Mouse (Mus musculus) heart, adult 9 months (tissue): ENCODE measurements at regions not wholly inside any gene's neighbourhood (a gene's known extent, or its start where the extent isn't known, plus 50 kb on each side); places are given as distances from the start of the nearest gene placed in this dataset.

ENCODE experiments used
- DNase-seq, 2 experiments: peaks; one replicate each; pipeline ENCODE4 v3.0.0; 2022; ENCODE audit warnings: low spot score in 2 of 2

DNA sequence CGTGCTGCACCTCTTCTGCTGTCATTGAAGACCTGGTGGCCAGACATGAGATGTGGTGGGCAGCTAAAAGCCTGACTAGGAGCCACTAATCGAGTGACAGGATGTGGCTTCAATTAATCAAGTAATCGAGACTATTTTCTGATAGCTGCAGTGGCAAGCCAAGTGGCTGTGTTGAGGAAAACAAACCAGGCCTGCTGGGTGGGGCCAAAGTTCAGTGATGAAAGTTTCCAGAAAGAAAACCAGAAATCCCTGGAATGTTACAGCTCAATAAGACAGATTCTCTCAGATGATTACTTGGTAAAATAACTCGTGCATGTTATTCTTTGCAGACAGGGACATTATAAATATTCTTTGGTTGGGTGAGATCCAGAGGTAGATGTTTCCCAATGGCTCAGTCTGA is 564.4 kb upstream of the Tbl1xr1 start:
- DNase-seq, result no peak

DNA sequence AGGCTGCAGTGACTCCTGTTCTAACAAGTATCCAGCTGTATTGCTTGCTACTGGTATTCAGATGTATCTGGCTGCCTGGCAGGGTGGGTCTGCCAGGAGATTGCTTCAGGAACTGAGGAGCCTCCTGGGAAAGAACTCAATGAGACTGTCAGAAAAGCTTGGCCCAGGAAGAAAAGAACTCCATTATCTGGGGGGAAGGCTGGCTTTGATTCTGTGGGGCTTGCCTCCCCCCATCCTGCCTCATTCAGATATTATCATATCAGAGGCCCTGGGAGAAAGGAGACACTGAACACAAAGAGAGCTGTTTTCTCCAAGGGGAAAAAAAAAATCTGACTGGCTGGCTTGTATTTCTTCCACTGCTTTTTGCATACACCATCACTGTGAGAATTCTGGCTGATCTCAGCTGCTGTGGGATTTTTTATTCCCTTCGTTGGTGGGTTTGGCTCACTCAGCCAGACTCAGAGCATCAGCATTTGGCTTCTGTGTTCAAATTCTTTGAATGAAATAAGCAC is 552.0 kb upstream of the Tbl1xr1 start:
- DNase-seq, result peak; percentile 54 to 56

DNA sequence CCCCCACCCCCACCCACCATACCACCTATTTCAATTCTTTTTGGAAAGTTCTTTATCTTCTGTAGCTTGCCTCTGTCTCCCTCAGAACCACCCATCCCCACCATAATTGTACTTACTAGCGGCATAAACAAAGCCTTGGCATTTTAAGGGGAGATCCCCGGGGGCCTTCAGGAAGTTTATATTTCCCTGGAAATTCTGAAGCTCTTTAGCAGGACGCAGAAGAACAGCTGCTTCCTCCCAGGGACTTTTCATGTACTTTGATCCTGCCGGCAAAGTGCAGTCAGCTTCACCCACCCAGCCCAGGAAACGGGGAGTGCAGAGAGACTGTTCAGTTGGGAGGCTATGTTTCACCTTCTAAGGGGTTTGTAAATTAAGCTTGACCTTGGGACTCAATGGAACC is 545.6 kb upstream of the Tbl1xr1 start:
- DNase-seq, result peak; percentile 8 to 43

- DNase-seq, result no peak
These were observed 537.3 kb upstream of the Tbl1xr1 start for GRCm38 (mm10) chr3:21539138-21539537.

- DNase-seq, result no peak
These were observed 532.0 kb upstream of the Tbl1xr1 start for GRCm38 (mm10) chr3:21544456-21544855.

DNA sequence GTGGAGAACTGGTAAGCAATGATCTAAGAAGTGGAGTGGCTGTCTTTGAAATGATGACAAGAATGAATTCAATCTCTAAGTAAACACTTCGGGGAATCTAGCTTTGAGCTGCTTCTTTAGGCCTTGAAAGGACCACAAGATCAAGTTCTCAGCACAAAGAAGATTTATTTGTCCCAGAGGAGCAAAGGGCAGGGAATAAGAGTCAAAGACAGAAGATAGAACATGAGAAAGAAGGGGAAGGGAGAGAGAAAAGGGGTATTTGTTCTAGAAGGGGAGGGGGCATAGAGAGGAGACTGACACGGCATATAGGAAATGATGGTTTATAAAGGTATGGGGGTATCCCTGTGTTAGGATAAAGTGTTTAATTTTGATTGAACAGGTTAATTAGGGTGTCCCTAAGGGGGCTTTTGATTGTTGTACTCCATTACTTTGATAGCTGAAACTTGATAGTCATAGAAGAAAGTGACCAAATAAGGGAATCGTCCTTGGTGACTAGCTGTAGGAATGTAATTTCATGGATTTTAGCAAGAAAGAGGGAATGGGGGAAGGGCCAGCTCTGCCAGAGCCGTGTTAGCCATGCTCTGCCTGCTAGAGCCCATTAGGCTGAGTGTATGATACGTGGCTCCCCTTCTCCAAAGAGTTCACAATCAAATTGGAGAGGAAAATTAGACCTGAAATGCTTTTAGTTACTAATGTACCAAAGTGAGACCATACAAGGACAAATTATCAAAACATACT is 531.1 kb upstream of the Tbl1xr1 start:
- DNase-seq, result no peak

DNA sequence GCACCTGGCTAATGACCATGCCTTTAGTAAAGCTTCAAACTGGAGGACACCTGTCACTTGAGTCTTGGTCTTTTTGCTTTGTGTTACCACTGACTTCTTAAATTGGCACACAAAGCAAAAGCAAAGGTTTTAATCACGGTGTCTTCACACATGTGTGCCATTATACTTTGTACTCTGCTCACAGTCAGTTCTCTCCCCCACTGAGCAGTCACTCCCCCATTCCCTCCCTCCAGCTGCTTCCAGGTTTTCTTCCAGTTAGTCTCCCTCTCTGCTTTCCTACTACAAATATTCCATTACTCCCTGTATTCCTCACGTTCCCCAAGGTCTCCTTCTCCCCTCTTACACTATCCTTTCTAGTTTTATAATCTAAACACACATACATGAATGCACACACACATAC is 530.0 kb upstream of the Tbl1xr1 start:
- DNase-seq, result no peak

DNA sequence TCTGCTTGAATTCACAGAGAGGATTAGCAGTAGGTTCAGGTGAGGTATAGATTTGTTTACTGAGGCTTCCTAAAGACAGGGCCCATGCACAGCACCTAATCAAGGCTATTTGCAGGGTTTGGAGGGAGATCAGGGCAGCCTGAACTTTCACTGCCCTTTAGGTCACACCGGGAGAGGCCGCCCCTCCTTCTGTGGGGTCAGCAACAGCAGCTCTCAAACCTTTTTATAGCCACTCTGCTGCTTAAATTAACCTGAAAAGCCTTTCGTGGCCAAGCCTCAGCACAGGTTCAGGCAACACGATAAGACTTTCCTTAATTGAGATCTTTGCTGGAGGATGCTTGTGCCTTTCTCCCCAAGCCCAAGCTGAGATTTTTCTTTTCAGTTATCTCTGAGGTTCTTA is 526.8 kb upstream of the Tbl1xr1 start:
- DNase-seq, result peak in 1 of 2 experiments; percentile 16

- DNase-seq, result no peak
These were observed 523.2 kb upstream of the Tbl1xr1 start for GRCm38 (mm10) chr3:21553159-21553758.

DNA sequence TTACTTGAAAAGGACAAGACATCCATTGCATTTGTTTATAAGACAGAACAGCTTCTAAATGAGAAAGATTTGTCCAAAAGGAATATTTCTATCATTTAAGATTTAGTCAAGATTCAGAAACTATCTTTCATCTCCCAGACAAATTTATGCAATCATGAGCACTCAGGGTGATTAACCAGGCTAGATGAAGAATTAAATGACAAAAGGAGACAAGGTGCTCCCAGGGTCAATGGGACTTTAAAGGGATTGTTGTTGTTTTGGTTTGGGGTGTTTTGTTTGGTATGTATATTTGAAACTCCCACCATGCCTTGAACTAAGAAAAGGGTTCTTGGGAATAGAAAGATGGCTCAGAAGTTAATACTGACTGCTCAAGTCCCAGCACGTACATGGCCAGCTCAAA is 522.6 kb upstream of the Tbl1xr1 start:
- no peak for DNase-seq

GRCm38 (mm10) chr3:21557963-21558441 is 518.5 kb upstream of the Tbl1xr1 start:
- DNase-seq, result peak in 1 of 2 experiments; percentile 10

GRCm38 (mm10) chr3:21562771-21563312 is 513.6 kb upstream of the Tbl1xr1 start:
- no peak for DNase-seq

GRCm38 (mm10) chr3:21563454-21563853 is 513.0 kb upstream of the Tbl1xr1 start:
- peak; percentile 17 to 28 for DNase-seq

- peak; percentile 74 to 75 for DNase-seq
These were observed 512.2 kb upstream of the Tbl1xr1 start for GRCm38 (mm10) chr3:21564211-21564781.

GRCm38 (mm10) chr3:21564847-21565485 is 511.5 kb upstream of the Tbl1xr1 start:
- no peak for DNase-seq

GRCm38 (mm10) chr3:21569721-21570120 is 506.7 kb upstream of the Tbl1xr1 start:
- peak; percentile 4 to 16 for DNase-seq

GRCm38 (mm10) chr3:21578635-21579034 is 497.8 kb upstream of the Tbl1xr1 start:
- no peak for DNase-seq

GRCm38 (mm10) chr3:21582122-21582521 is 494.3 kb upstream of the Tbl1xr1 start:
- DNase-seq, result no peak

- no peak for DNase-seq
These were observed 490.7 kb upstream of the Tbl1xr1 start for GRCm38 (mm10) chr3:21585767-21586166.

DNA sequence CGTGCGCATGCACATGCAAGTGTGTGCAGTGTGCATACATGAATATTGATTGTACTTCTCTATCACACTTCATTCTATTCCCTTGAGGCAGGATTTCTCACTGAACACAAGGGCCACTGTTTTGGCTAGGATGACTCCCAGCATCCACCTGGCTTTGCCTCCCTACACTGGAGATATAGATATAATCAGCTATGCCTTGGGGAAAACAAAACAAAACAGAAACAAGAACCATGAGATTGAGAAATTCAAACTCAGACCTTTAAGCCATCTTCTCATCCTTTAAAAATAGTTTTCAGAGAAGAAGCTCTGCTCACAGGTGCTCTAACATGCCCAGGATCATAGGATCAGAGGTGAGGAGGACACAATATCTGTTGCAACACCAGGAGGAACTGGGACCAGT is 469.6 kb upstream of the Tbl1xr1 start:
- no peak for DNase-seq

- no peak for DNase-seq
These were observed 466.2 kb upstream of the Tbl1xr1 start for GRCm38 (mm10) chr3:21610231-21610630.

DNA sequence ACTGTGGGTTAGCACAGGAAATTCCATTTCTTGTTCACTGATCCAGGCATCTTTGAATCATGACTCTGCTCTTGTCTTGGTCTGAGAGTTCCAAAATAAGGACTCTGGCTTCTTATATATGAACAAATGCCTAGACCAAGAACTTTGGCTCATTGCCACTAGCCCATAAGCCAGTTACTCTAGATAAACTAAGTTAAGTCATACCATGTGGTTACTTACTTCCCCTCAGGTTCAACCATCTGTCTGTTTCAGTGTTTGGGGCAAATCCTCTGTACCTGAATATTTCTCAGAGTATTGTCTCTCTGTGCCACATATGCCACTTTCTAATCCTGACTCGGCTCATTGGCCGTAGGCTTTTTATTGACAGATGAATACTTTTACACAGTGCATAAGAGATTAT is 454.7 kb upstream of the Tbl1xr1 start:
- DNase-seq, result no peak
